Comparison of ENCODE assay signal across 8 mouse cellular contexts in the genomic region with DNA sequence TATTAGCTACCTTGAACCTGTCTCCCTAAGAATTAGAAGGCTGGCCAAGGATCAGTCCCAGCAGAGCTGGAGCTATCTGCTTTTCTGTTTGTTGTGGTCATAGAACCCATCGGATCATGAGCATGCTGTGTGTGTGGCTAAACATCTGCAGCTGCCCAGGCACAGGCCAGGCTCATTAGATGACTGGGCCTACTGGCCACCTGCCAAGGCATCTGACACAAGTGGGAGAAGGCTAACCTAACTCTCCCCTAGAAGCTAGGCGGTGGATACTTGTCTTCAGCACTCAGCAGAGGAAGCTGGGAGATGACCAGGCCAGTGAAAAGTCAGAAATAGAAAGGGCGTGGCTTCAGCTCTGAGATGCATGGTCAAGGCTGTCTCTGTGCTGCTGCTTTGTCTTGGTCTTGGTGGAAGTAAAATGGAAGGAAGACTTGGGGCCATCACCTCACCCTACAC.
DNase-seq lines count a peak whose midpoint lies in the region; ATAC-seq lines count a peak whose summit lies in the region.

No protein-coding gene starts in this region.

- H3K4me1 ChIP-seq in brown adipose tissue, adult 24 weeks (ENCODE audit: control insufficient read depth, insufficient read depth, insufficient read length, low read length) = peaks cover 12% of the 10 kb centered on the region
- H3K4me1 ChIP-seq in intestine, embryonic 16.5 days (ENCODE audit: control insufficient read depth, insufficient read depth, low read length) = peaks cover 27% of the 10 kb centered on the region
- peaks cover 2% of the 10 kb centered on the region; the same call in 1 of the 2 replicates for H3K4me1 ChIP-seq in liver, embryonic 16.5 days (ENCODE audit: control insufficient read depth, low read depth, low read length)

- H3K36me3 ChIP-seq in intestine, embryonic 16.5 days (ENCODE audit: control insufficient read depth, insufficient read depth, low read length) = no peaks in the 10 kb centered on the region
- no peaks in the 10 kb centered on the region for H3K36me3 ChIP-seq in liver, embryonic 16.5 days (ENCODE audit: control insufficient read depth, insufficient read depth)

- H3K4me2 ChIP-seq in intestine, embryonic 16.5 days (ENCODE audit: low read depth, low read length) = peak overlapping the region; percentile 17
- 0 out of 2 replicates have a peak overlapping the region, but pooled peaks have one; percentile 17 for H3K4me2 ChIP-seq in liver, embryonic 16.5 days (ENCODE audit: low read depth, low read length)

- no peak for DNase-seq in cerebellum, adult 11-12 months
- peak; percentile 58 to 67 for DNase-seq in heart, adult 18-20 months
- DNase-seq in ovary, adult 18-20 months (ENCODE audit: low spot score) = peak; percentile 20

- H3K27ac ChIP-seq in brown adipose tissue, adult 24 weeks (replicated peaks; ENCODE audit: low read depth, low read length) = peak overlapping the region; percentile 1; the same call in 1 of the 2 replicates
- peak overlapping the region; percentile 57 for H3K27ac ChIP-seq in intestine, embryonic 16.5 days (ENCODE audit: low read length)
- peak overlapping the region; percentile 69 for H3K27ac ChIP-seq in liver, embryonic 16.5 days (ENCODE audit: low read length)

- 21% methylated on average over 3 of the region's 3 CpGs for WGBS in intestine, embryonic 16.5 days
- WGBS in liver, embryonic 16.5 days (ENCODE audit: insufficient replicate concordance) = 30% methylated on average over 3 of the region's 3 CpGs

- no peaks in the 10 kb centered on the region for H3K27me3 ChIP-seq in intestine, embryonic 16.5 days (replicated peaks; ENCODE audit: control insufficient read depth, insufficient read depth, low read length)
- H3K27me3 ChIP-seq in liver, embryonic 16.5 days (ENCODE audit: control insufficient read depth, insufficient read depth, low read depth, low read length) = no peaks in the 10 kb centered on the region

- no peak overlapping the region for H3K4me3 ChIP-seq in brown adipose tissue, adult 24 weeks (ENCODE audit: insufficient read depth, low read depth, low read length)
- no peak overlapping the region for H3K4me3 ChIP-seq in intestine, embryonic 16.5 days (ENCODE audit: low read length)
- no peak overlapping the region for H3K4me3 ChIP-seq in liver, embryonic 16.5 days (ENCODE audit: low read depth, low read length)

- peak; percentile 58; the same call in 1 of the 2 replicates for ATAC-seq in cerebellum, adult (ENCODE audit: insufficient number of reproducible peaks, low FRiP score, low TSS enrichment)
- peak; percentile 94 for ATAC-seq in intestine, embryonic 16.5 days
- peak; percentile 85 for ATAC-seq in liver, embryonic 16.5 days (ENCODE audit: low read depth)
- no peak for ATAC-seq in CD4-positive, CD25-positive, alpha-beta regulatory T cell, adult 4 months

- H3K9ac ChIP-seq in intestine, embryonic 16.5 days (ENCODE audit: low read depth, low read length) = no peak overlapping the region
- H3K9ac ChIP-seq in liver, embryonic 16.5 days (ENCODE audit: low read depth, low read length) = no peak overlapping the region; the same call in 1 of the 2 replicates

- H3K9me3 ChIP-seq in intestine, embryonic 16.5 days (ENCODE audit: control insufficient read depth, low read length) = no peaks in the 10 kb centered on the region
- no peaks in the 10 kb centered on the region for H3K9me3 ChIP-seq in liver, embryonic 16.5 days (replicated peaks; ENCODE audit: control insufficient read depth, low read length)

Comparison
In these comparisons a context has a peak if more than half of its experiments do, and no peak if none do; other contexts are left out.
1. H3K27ac ChIP-seq: peak in every context shown above with its lines; median percentile 69 in liver, embryonic 16.5 days; 57 in intestine, embryonic 16.5 days; 1 in brown adipose tissue, adult 24 weeks.